Mouse (Mus musculus) stomach, postnatal 0 days (tissue): Measurements from ENCODE around the gene Peak1.

Experiments
- CTCF ChIP-seq: IDR thresholded peaks from 2 replicates; pipeline ENCODE4 v1.5.1; 2016; ENCODE audit warnings: antibody characterized with exemption, low read depth, mild to moderate bottlenecking, moderate library complexity
- EP300 ChIP-seq: optimal IDR thresholded peaks from 2 replicates; pipeline ENCODE3; 2016; ENCODE audit warnings: antibody characterized with exemption

- TF ChIP-seq CTCF: no peak
- TF ChIP-seq EP300: no peak
These were observed 92.1 kb downstream of the Peak1 start for GRCm38 (mm10) chr9:56325725-56326124.
